Mouse (Mus musculus): ENCODE measurements at regions not wholly inside any gene's neighbourhood (a gene's known extent, or its start where the extent isn't known, plus 50 kb on each side); places are given as distances from the start of the nearest gene placed in this dataset.

- DNase-seq (ENCODE audit: low spot score), result no peak
- Histone ChIP-seq H3K9me3 (replicated peaks) (peaks cover 53% of the 10 kb centered on the region), H3K4me3 (ENCODE audit: low read depth, low read length) (no peak overlapping the region), H3K36me3 (replicated peaks) (no peaks in the 10 kb centered on the region), H3K4me1 (ENCODE audit: insufficient read depth, low read depth, low read length) (no peaks in the 10 kb centered on the region), H3K27me3 (ENCODE audit: insufficient read depth, low read length) (no peaks in the 10 kb centered on the region)
- TF ChIP-seq GATA1 (IDR thresholded peaks at IDR 0.05; ENCODE audit: borderline replicate concordance, low read length) (no peak), TAL1 (conservative IDR thresholded peaks at IDR 0.05; ENCODE audit: low read depth, low read length) (no peak), POLR2AphosphoS5 (IDR thresholded peaks at IDR 0.05; ENCODE audit: insufficient replicate concordance, low read depth, low read length) (no peak), GATA2 (IDR thresholded peaks at IDR 0.05; ENCODE audit: borderline replicate concordance, low read depth, low read length) (no peak), CTCF (IDR thresholded peaks at IDR 0.05; ENCODE audit: low read depth, low read length) (no peak)
- no peak for ATAC-seq (ENCODE audit: extremely low read depth, insufficient number of reproducible peaks, low FRiP score, poor library complexity, severe bottlenecking)
These were observed 451.3 kb upstream of the Cdh4 start for GRCm38 (mm10) chr2:178990959-178991358.

- peaks cover 47% of the 10 kb centered on the region for H3K9me3 ChIP-seq (replicated peaks)
- H3K36me3 ChIP-seq (replicated peaks), result no peaks in the 10 kb centered on the region
- no peaks in the 10 kb centered on the region for H3K4me1 ChIP-seq (ENCODE audit: insufficient read depth, low read depth, low read length)
- no peaks in the 10 kb centered on the region for H3K27me3 ChIP-seq (ENCODE audit: insufficient read depth, low read length)
- H3K4me3 ChIP-seq (ENCODE audit: low read depth, low read length), result no peak overlapping the region
- TF ChIP-seq GATA1 (IDR thresholded peaks at IDR 0.05; ENCODE audit: borderline replicate concordance, low read length) (no peak), CTCF (IDR thresholded peaks at IDR 0.05; ENCODE audit: low read depth, low read length) (no peak), TAL1 (conservative IDR thresholded peaks at IDR 0.05; ENCODE audit: low read depth, low read length) (no peak), POLR2AphosphoS5 (IDR thresholded peaks at IDR 0.05; ENCODE audit: insufficient replicate concordance, low read depth, low read length) (no peak), GATA2 (IDR thresholded peaks at IDR 0.05; ENCODE audit: borderline replicate concordance, low read depth, low read length) (no peak)
- ATAC-seq (ENCODE audit: extremely low read depth, insufficient number of reproducible peaks, low FRiP score, poor library complexity, severe bottlenecking) (no peak), DNase-seq (ENCODE audit: low spot score) (no peak)
These were observed 449.7 kb upstream of the Cdh4 start for GRCm38 (mm10) chr2:178992334-178993116.

- Histone ChIP-seq H3K9me3 (replicated peaks) (peaks cover 50% of the 10 kb centered on the region), H3K4me3 (ENCODE audit: low read depth, low read length) (no peak overlapping the region), H3K4me1 (ENCODE audit: insufficient read depth, low read depth, low read length) (no peaks in the 10 kb centered on the region), H3K27me3 (ENCODE audit: insufficient read depth, low read length) (no peaks in the 10 kb centered on the region), H3K36me3 (replicated peaks) (no peaks in the 10 kb centered on the region)
- ATAC-seq (ENCODE audit: extremely low read depth, insufficient number of reproducible peaks, low FRiP score, poor library complexity, severe bottlenecking) (no peak), DNase-seq (ENCODE audit: low spot score) (no peak)
- TF ChIP-seq GATA1 (IDR thresholded peaks at IDR 0.05; ENCODE audit: borderline replicate concordance, low read length) (no peak), POLR2AphosphoS5 (IDR thresholded peaks at IDR 0.05; ENCODE audit: insufficient replicate concordance, low read depth, low read length) (no peak), TAL1 (conservative IDR thresholded peaks at IDR 0.05; ENCODE audit: low read depth, low read length) (no peak), CTCF (IDR thresholded peaks at IDR 0.05; ENCODE audit: low read depth, low read length) (no peak)
These were observed 444.3 kb upstream of the Cdh4 start for GRCm38 (mm10) chr2:178997921-178998320.

- ATAC-seq (ENCODE audit: extremely low read depth, insufficient number of reproducible peaks, low FRiP score, poor library complexity, severe bottlenecking) (no peak), DNase-seq (ENCODE audit: low spot score) (no peak)
- H3K9me3 ChIP-seq (replicated peaks), result peaks cover 50% of the 10 kb centered on the region
These were observed 441.7 kb upstream of the Cdh4 start for GRCm38 (mm10) chr2:179000448-179001081.

GRCm38 (mm10) chr2:179007766-179008165 lies 434.5 kb upstream of the Cdh4 start:
- ATAC-seq (ENCODE audit: extremely low read depth, insufficient number of reproducible peaks, low FRiP score, poor library complexity, severe bottlenecking) (no peak), DNase-seq (ENCODE audit: low spot score) (no peak)
- peaks cover 52% of the 10 kb centered on the region for H3K9me3 ChIP-seq (replicated peaks)
- H3K4me3 ChIP-seq (ENCODE audit: low read depth, low read length), result no peak overlapping the region
- H3K4me1 ChIP-seq (ENCODE audit: insufficient read depth, low read depth, low read length), result no peaks in the 10 kb centered on the region
- no peaks in the 10 kb centered on the region for H3K27me3 ChIP-seq (ENCODE audit: insufficient read depth, low read length)
- no peaks in the 10 kb centered on the region for H3K36me3 ChIP-seq (replicated peaks)
- no peak for TF ChIP-seq GATA1 (IDR thresholded peaks at IDR 0.05; ENCODE audit: borderline replicate concordance, low read length)
- TF ChIP-seq POLR2AphosphoS5 (IDR thresholded peaks at IDR 0.05; ENCODE audit: insufficient replicate concordance, low read depth, low read length), result no peak
- TF ChIP-seq CTCF (IDR thresholded peaks at IDR 0.05; ENCODE audit: low read depth, low read length), result no peak
- TF ChIP-seq TAL1 (conservative IDR thresholded peaks at IDR 0.05; ENCODE audit: low read depth, low read length), result no peak
- no peak for TF ChIP-seq GATA2 (IDR thresholded peaks at IDR 0.05; ENCODE audit: borderline replicate concordance, low read depth, low read length)

More at GRCm38 (mm10) chr2:179000448-179001081, 441.7 kb upstream of the Cdh4 start:
- no peaks in the 10 kb centered on the region for H3K27me3 ChIP-seq (ENCODE audit: insufficient read depth, low read length)
- no peak overlapping the region for H3K4me3 ChIP-seq (ENCODE audit: low read depth, low read length)
- H3K36me3 ChIP-seq (replicated peaks), result no peaks in the 10 kb centered on the region
- TF ChIP-seq CTCF (IDR thresholded peaks at IDR 0.05; ENCODE audit: low read depth, low read length) (no peak), POLR2AphosphoS5 (IDR thresholded peaks at IDR 0.05; ENCODE audit: insufficient replicate concordance, low read depth, low read length) (no peak), GATA1 (IDR thresholded peaks at IDR 0.05; ENCODE audit: borderline replicate concordance, low read length) (no peak)
- no peaks in the 10 kb centered on the region for H3K4me1 ChIP-seq (ENCODE audit: insufficient read depth, low read depth, low read length)

- Histone ChIP-seq H3K36me3 (replicated peaks) (no peaks in the 10 kb centered on the region), H3K4me1 (ENCODE audit: insufficient read depth, low read depth, low read length) (no peaks in the 10 kb centered on the region), H3K9me3 (replicated peaks) (peaks cover 67% of the 10 kb centered on the region), H3K4me3 (ENCODE audit: low read depth, low read length) (no peak overlapping the region), H3K27me3 (ENCODE audit: insufficient read depth, low read length) (no peaks in the 10 kb centered on the region)
- ATAC-seq (ENCODE audit: extremely low read depth, insufficient number of reproducible peaks, low FRiP score, poor library complexity, severe bottlenecking), result no peak
- DNase-seq (ENCODE audit: low spot score), result no peak
- TF ChIP-seq CTCF (IDR thresholded peaks at IDR 0.05; ENCODE audit: low read depth, low read length) (no peak), GATA1 (IDR thresholded peaks at IDR 0.05; ENCODE audit: borderline replicate concordance, low read length) (no peak), GATA2 (IDR thresholded peaks at IDR 0.05; ENCODE audit: borderline replicate concordance, low read depth, low read length) (no peak), POLR2AphosphoS5 (IDR thresholded peaks at IDR 0.05; ENCODE audit: insufficient replicate concordance, low read depth, low read length) (no peak), TAL1 (conservative IDR thresholded peaks at IDR 0.05; ENCODE audit: low read depth, low read length) (no peak)
These were observed 428.2 kb upstream of the Cdh4 start for GRCm38 (mm10) chr2:179013891-179014593.
